Mouse (Mus musculus) erythroblast, embryonic 14.5 days (primary cell): ENCODE measurements around the gene Tmem211.

ENCODE experiments used
- GATA1 ChIP-seq: IDR thresholded peaks from 2 replicates; pipeline ENCODE4 v1.6.1; 2012; ENCODE audit warnings: low read length, inconsistent platforms, mixed read lengths
- TAL1 ChIP-seq: IDR thresholded peaks from 3 replicates; pipeline ENCODE4 v1.6.1; 2012; ENCODE audit warnings: low read length, inconsistent platforms, mixed read lengths

DNA sequence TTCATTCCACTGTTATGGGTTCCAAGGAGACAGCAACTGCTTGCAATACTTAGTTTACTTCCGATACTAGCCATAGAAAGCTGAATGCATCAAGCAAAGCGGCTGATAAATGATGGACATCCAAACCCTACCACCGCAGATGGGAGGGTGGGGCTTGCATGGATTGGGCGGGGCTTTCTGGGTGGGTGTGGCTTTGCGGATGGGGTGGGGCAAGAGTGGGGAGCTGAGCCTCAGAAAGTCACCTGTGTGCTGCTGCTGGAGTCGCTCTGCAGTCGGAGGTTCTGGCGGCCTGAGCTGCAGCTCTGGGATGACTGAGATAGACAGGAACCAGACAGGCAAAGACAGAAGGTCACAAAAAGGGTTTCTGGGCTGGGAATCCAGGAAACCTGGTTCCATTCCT, 38.9 kb downstream of the Tmem211 start:
- TF ChIP-seq GATA1 (no peak), TAL1 (no peak)
